Mouse (Mus musculus) heart, embryonic 12.5 days (tissue): ENCODE measurements around the gene Bcor. TPM values are rescaled to one million over a fixed set of nuclear protein-coding genes. Genes with fewer than 3 reads are reported as not detected.

ENCODE experiments used
- ATAC-seq: fragments of 200-750 bp; cut with Nextera tagmentation; 2 replicates; pipeline ENCODE4 v1.8.0; 2017; ENCODE audit warnings: moderate TSS enrichment, moderate library complexity; ENCODE audit not compliant: insufficient number of reproducible peaks, low FRiP score
- H3K27ac ChIP-seq: fragments of 300-500 bp; sonication (generic); 2 replicates; pipeline ENCODE4 v1.5.1; 2016; ENCODE audit warnings: mild to moderate bottlenecking, moderate library complexity; ENCODE audit not compliant: poor library complexity, severe bottlenecking
- H3K27me3 ChIP-seq: fragments of 300-500 bp; sonication (generic); replicated peaks from 2 replicates; pipeline ENCODE4 v1.6.1; 2016; ENCODE audit warnings: mild to moderate bottlenecking, moderate library complexity
- H3K36me3 ChIP-seq: fragments of 300-500 bp; sonication (generic); 2 replicates; pipeline ENCODE4 v1.6.1; 2016; ENCODE audit warnings: mild to moderate bottlenecking, moderate library complexity
- H3K4me1 ChIP-seq: fragments of 300-500 bp; sonication (generic); replicated peaks from 2 replicates; pipeline ENCODE4 v1.6.1; 2016; ENCODE audit warnings: mild to moderate bottlenecking
- H3K4me2 ChIP-seq: fragments of 300-500 bp; sonication (generic); 2 replicates; pipeline ENCODE4 v1.6.1; 2016; ENCODE audit warnings: mild to moderate bottlenecking, moderate library complexity
- H3K4me3 ChIP-seq: fragments of 300-500 bp; sonication (generic); 2 replicates; pipeline ENCODE4 v1.5.1; 2016; ENCODE audit warnings: mild to moderate bottlenecking
- H3K9ac ChIP-seq: fragments of 300-500 bp; sonication (generic); 2 replicates; pipeline ENCODE4 v1.6.1; 2016; ENCODE audit warnings: mild to moderate bottlenecking, moderate library complexity
- H3K9me3 ChIP-seq: fragments of 300-500 bp; sonication (generic); replicated peaks from 2 replicates; pipeline ENCODE4 v1.6.1; 2016; ENCODE audit warnings: mild to moderate bottlenecking, moderate library complexity
- WGBS: fragments of 180-500 bp; shearing (Covaris S2); methylation state at CpG from one replicate; pipeline ENCODE4 v1.1.7; 2016; 5-methylcytosine and 5-hydroxymethylcytosine counted together
- polyA plus RNA-seq: library from polyadenylated mRNA; unstranded; fragments of >200 nt; fragmentation: Nextera tagmentation; extraction: Ambion mirVana; gene quantifications from 2 replicates; pipeline ENCODE4 v1.2.1, GENCODE M21; 2016

Bcor gene
- polyA plus RNA-seq, 1 experiment from 2014 or later: 20.3 TPM

DNA sequence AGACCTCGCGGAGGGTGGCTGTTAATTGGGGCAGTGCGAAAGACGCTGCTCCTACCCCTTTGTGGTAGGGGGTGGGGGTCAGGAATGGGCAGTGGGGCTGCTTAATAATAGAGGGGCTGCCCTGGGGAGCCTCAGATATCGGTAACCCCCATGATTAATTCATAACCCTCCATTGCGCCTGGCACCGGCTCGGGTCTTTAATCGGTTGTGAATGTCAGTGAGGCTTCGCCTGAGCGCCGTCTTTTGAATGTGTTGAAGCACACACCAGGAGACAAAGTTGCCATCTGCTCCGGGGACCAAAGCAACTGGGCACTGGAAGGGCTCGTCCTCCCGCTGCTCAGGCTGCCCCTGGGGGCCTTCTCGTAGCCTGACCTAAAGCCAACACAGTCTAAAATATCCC is 158.8 kb downstream of the Bcor start:
- Histone ChIP-seq H3K4me2 (peak overlapping the region; percentile 9; the same call in 1 of the 2 replicates), H3K27ac (no peak overlapping the region), H3K27me3 (peaks cover 89% of the 10 kb centered on the region), H3K36me3 (no peaks in the 10 kb centered on the region), H3K4me1 (peaks cover 50% of the 10 kb centered on the region), H3K9ac (no peak overlapping the region), H3K4me3 (no peak overlapping the region), H3K9me3 (no peaks in the 10 kb centered on the region)
- no peak for ATAC-seq
- 23% methylated on average over 16 of the region's 16 CpGs for WGBS

DNA sequence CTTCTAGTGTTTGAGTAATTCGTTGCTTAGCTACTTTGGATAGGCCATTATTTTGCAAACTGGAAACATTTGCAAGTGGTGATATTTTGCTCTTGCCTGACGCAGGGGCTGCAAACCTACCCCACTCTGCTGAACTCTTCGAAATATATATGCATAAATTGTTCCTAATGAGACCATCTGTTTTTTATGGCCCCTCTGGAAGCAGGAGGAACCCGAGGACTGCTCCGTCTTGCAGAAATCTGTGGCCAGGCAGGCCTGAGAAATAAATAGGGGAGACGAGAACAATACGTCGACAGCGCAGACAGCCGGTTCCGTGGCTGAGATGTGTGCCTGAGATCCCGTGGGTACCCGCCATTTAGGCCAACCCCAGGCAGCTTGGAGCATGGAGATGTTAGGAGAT is 159.5 kb downstream of the Bcor start:
- ATAC-seq: no peak
- peaks cover 47% of the 10 kb centered on the region for H3K4me1 ChIP-seq
- H3K4me2 ChIP-seq: no peak overlapping the region
- 43% methylated on average over 13 of the region's 13 CpGs for WGBS
- no peak overlapping the region for H3K9ac ChIP-seq
- H3K9me3 ChIP-seq: no peaks in the 10 kb centered on the region
- no peak overlapping the region for H3K27ac ChIP-seq
- peaks cover 83% of the 10 kb centered on the region for H3K27me3 ChIP-seq
- no peaks in the 10 kb centered on the region for H3K36me3 ChIP-seq
- H3K4me3 ChIP-seq: no peak overlapping the region

DNA sequence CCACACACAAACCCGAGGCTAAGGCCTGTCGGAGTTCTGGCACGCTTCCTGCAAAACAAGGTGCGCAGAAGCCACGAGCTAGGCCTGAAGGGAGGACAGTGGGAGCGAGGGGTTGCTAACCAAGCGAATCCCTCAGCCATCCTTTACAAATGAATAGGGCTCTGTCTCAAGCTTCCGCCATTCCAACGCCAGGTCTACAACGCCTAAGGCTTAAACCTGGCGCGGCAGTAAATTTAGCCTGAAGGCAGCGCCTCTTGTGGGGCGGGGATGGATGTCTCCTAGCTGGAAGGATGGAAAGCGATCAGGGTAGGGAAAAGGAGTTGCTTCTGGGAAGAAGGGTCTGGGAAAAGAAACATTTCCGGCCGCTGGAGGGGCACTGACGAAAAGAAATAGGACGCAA is 160.2 kb downstream of the Bcor start:
- Histone ChIP-seq H3K27me3 (peaks cover 83% of the 10 kb centered on the region), H3K4me3 (no peak overlapping the region), H3K36me3 (no peaks in the 10 kb centered on the region), H3K4me1 (peaks cover 42% of the 10 kb centered on the region), H3K9me3 (no peaks in the 10 kb centered on the region), H3K4me2 (peak overlapping the region; percentile 78), H3K27ac (no peak overlapping the region), H3K9ac (no peak overlapping the region)
- ATAC-seq: no peak
- WGBS: 17% methylated on average over 19 of the region's 19 CpGs

DNA sequence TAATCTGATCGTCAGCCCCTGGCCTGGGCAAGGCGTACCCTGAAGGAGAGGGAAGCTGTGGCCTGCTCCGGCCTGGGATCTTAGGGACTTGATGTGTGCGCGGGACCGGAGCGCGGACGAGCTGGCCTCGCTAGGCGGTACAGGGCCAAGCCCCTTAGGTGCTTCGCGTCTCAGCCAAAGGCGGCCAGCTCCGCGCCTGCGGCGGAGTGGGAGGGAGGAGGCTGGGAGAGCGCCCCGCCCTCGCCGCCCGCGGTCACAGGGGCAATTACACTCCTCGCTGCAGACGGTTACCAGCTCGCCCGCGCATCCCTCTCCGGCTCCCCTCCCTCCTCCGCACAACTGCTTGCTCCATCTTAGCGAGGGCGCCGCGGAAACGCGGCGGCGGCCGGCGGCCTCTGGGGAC is 161.2 kb downstream of the Bcor start:
- peak overlapping the region; percentile 62 for H3K9ac ChIP-seq
- peaks cover 75% of the 10 kb centered on the region for H3K27me3 ChIP-seq
- WGBS: 2% methylated on average over 28 of the region's 41 CpGs
- ATAC-seq: peak; percentile 88
- peak overlapping the region; percentile 78 for H3K4me2 ChIP-seq
- no peak overlapping the region for H3K27ac ChIP-seq
- H3K9me3 ChIP-seq: no peaks in the 10 kb centered on the region
- H3K36me3 ChIP-seq: no peaks in the 10 kb centered on the region
- peak overlapping the region; percentile 48 for H3K4me3 ChIP-seq
- H3K4me1 ChIP-seq: peaks cover 32% of the 10 kb centered on the region

DNA sequence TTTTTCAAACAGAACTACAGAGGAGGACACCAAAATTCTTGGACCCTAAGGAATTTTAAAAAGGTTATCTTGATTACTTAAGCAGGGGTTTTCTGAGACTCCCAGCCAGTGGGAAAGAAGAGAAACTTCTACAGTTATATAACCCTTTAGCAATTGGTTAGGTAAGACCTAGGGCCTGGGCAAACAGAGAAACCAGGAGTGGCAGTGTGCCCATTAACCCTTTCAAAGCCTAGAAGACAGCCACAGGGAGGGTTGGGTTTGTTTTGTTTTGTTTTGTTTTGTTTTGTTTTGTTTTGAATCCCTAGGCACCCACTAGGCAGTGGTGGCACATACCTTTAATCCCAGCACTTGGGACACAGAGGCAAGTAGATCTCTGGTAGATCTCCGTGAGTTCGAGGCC is 163.3 kb downstream of the Bcor start:
- H3K4me1 ChIP-seq: peaks cover 15% of the 10 kb centered on the region; the same call in 1 of the 2 replicates
- no peaks in the 10 kb centered on the region for H3K36me3 ChIP-seq
- H3K27me3 ChIP-seq: peaks cover 59% of the 10 kb centered on the region
- 71% methylated on average over 2 of the region's 2 CpGs for WGBS
- H3K4me2 ChIP-seq: no peak overlapping the region
- ATAC-seq: no peak
- H3K27ac ChIP-seq: no peak overlapping the region
- no peak overlapping the region for H3K9ac ChIP-seq
- H3K4me3 ChIP-seq: no peak overlapping the region
- H3K9me3 ChIP-seq: no peaks in the 10 kb centered on the region

DNA sequence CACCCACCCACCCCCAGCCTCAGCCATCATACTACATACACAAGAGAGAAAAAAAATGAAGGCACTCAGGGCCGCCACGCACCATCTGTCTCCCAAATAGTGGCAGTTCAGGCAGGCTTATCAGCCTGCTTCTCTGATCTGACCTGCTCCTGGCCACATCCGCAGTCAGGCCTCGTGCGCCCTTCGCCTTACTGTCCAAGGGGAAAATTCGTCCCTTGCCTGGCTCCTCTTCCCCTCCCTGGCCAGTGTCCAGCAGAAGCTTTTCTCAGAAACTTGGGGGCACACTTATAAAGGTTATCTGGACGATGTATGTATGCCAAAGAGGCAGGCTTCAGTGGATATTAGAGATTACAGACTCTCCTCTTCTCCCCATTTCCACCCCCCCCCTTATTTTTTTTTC is 163.7 kb downstream of the Bcor start:
- no peak for ATAC-seq
- WGBS: 25% methylated on average over 8 of the region's 8 CpGs
- Histone ChIP-seq H3K9me3 (no peaks in the 10 kb centered on the region), H3K4me2 (no peak overlapping the region), H3K36me3 (no peaks in the 10 kb centered on the region), H3K4me3 (no peak overlapping the region), H3K27ac (no peak overlapping the region), H3K4me1 (peaks cover 12% of the 10 kb centered on the region; the same call in 1 of the 2 replicates), H3K27me3 (peaks cover 55% of the 10 kb centered on the region), H3K9ac (no peak overlapping the region)

DNA sequence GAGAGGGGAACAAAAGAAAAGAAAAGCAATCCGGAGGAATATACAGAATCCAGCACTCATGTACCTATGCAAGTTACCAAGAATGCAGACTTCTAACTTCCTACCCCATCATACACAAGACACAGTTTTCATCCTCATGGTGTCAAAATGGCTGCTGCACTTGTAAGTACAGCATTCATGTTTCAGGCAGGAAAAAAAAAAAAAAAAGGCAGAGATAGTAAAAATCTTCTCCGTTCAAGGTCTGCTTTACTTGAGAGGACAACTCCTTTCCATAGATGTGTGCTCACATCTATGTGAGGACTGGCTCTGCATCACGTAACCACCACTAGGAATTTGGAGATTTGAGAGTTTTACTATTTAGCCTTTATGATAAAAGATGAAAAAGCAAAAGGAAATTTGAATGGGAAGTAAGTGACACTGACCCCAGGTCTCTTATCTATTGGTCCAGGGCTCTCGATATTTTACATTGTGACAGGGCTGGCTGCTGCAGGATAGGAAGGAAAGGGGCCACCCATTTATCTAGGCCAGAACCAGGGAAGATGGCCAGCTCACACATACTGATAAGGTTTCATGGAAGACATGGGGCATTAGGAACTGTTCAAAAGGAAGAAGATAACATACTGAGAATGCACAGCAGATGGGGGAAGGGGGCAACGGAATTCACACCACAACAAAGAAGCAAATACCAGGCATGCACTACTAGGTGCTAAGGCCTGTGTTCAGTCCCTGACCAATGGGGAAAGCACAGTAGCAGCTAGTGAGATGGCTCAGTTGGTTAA is 166.3 kb downstream of the Bcor start:
- Histone ChIP-seq H3K36me3 (no peaks in the 10 kb centered on the region), H3K4me3 (no peak overlapping the region), H3K27me3 (peaks cover 32% of the 10 kb centered on the region), H3K4me1 (0 out of 2 replicates have a peak, but pooled peaks cover 4% of the 10 kb centered on the region), H3K27ac (no peak overlapping the region), H3K9me3 (no peaks in the 10 kb centered on the region), H3K9ac (no peak overlapping the region), H3K4me2 (no peak overlapping the region)
- ATAC-seq: no peak
- WGBS: 50% methylated on average over 5 of the region's 5 CpGs

DNA sequence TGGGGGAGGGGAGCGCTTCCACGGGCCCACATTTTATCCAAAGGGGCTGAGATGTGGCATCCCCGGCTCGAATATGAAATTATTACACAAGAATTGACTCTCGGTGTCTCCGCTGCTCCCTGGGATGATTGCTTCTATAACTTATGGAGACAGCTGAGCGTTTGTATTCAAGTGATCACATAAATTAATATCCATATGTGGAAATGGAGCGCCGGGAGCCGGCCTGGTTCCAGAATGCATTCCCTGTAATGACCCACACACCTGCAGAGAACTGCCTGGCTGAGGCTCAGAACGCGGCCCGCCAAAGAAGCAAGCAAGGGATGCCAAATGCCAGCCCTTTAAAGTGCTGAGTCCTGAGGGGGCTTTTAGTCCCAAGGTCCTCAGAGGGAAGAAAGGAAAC is 170.7 kb downstream of the Bcor start:
- H3K9ac ChIP-seq: no peak overlapping the region
- H3K9me3 ChIP-seq: no peaks in the 10 kb centered on the region
- no peak for ATAC-seq
- WGBS: 85% methylated on average over 13 of the region's 13 CpGs
- no peak overlapping the region for H3K4me3 ChIP-seq
- H3K4me2 ChIP-seq: no peak overlapping the region
- H3K27me3 ChIP-seq: peaks cover 23% of the 10 kb centered on the region
- H3K4me1 ChIP-seq: peaks cover 11% of the 10 kb centered on the region
- no peak overlapping the region for H3K27ac ChIP-seq
- no peaks in the 10 kb centered on the region for H3K36me3 ChIP-seq

DNA sequence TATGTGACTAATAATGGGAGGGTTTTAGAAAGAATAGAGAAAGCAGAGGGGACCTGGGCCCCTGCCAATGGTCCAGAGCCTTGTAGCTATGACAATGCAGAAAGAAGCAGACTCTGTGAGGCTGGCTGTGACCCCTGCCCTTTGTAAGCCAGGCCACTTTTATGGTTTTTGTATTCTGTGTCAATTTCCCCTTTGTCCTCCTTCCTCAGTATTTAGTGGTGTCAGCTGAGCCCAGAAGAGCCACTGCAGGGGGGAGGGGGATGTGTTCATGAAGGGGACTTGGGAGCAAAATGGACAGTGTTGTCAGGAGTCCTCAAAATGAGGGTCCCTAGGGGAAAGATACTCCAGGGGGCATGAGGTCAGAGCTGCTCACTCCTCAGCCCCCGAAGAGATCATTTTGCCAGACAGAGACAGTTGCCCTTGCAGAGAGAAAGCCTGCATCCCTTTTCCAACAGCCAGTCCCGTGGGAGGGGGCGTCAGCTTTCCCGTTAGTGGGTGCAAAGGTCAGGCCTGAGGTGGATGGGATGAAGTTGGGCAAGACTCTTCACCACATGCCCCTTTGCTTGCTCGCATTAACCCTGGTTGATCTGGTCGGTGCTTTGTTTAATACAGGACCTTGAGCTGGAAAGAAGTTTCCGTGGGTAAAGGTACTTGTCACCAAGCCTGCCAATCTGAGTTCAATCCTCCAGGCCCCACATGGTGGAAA is 171.8 kb downstream of the Bcor start:
- no peak overlapping the region for H3K27ac ChIP-seq
- no peaks in the 10 kb centered on the region for H3K36me3 ChIP-seq
- no peak overlapping the region for H3K4me2 ChIP-seq
- peaks cover 23% of the 10 kb centered on the region for H3K27me3 ChIP-seq
- no peak overlapping the region for H3K4me3 ChIP-seq
- no peak for ATAC-seq
- 66% methylated on average over 7 of the region's 7 CpGs for WGBS
- peaks cover 11% of the 10 kb centered on the region for H3K4me1 ChIP-seq
- no peaks in the 10 kb centered on the region for H3K9me3 ChIP-seq
- H3K9ac ChIP-seq: no peak overlapping the region

DNA sequence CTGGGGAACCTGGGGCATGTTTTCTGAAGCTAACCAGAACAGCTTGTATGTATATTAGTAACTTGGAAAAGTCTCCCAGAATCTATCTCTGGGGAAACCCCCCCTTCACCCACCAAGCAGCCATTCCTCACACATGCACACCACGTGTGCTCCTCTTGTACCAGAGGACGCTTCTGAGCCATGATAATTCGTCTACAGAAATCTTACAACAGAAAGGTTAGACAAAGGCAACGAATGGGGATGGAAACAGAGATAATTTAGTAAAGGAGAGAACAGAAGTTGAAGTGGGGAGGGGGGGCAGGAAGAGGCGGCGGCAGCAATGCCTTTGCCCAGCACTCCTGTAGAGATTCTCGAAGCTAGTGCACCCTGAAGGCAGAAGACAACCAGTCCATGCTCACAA is 172.6 kb downstream of the Bcor start:
- H3K36me3 ChIP-seq: no peaks in the 10 kb centered on the region
- H3K9ac ChIP-seq: no peak overlapping the region
- H3K4me2 ChIP-seq: no peak overlapping the region
- no peak overlapping the region for H3K27ac ChIP-seq
- H3K9me3 ChIP-seq: no peaks in the 10 kb centered on the region
- WGBS: 50% methylated on average over 7 of the region's 7 CpGs
- H3K4me1 ChIP-seq: peaks cover 11% of the 10 kb centered on the region
- peaks cover 23% of the 10 kb centered on the region for H3K27me3 ChIP-seq
- no peak for ATAC-seq
- no peak overlapping the region for H3K4me3 ChIP-seq
